Mouse (Mus musculus) ES-E14 (cell line): Measurements from ENCODE around the gene Pigl.

ENCODE experiments used
- HCFC1 ChIP-seq: IDR thresholded peaks from 2 replicates; pipeline ENCODE4 v1.6.1; 2012; ENCODE audit warnings: low read length, inconsistent platforms, borderline replicate concordance; ENCODE audit not compliant: insufficient read depth
- MAFK ChIP-seq: IDR thresholded peaks from 2 replicates; pipeline ENCODE4 v1.6.1; 2014; ENCODE audit warnings: mild to moderate bottlenecking, low read depth, low read length, inconsistent platforms; ENCODE audit not compliant: insufficient read depth
- ZC3H11A ChIP-seq: IDR thresholded peaks from 2 replicates; pipeline ENCODE4 v1.6.1; 2012; ENCODE audit warnings: low read depth, mild to moderate bottlenecking, inconsistent platforms, low read length, borderline replicate concordance

DNA sequence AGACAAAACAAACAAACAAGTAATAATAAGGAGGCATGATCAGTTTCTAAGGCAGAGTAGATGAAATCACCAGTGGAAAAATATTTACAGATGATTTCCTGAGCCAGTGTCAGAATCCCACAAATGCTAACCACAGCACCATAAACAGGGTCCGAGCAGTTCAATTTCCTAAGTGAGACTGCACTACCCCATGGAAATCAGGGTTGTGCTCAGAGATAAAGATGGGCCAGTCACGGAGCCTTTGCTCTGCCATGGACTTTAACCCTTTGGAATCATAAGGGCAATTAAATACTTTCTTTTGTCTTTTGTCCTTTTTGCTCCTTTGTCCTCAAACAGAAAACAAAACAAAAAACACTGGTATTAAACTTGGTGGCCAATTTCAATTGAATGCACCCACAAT is 64.0 kb downstream of the Pigl start:
- TF ChIP-seq ZC3H11A (no peak), HCFC1 (no peak), MAFK (no peak)
